Mouse (Mus musculus) small intestine, adult 2 months (tissue): ENCODE measurements at regions not wholly inside any gene's neighbourhood (a gene's known extent, or its start where the extent isn't known, plus 50 kb on each side); places are given as distances from the start of the nearest gene placed in this dataset.

Source experiments
- CTCF ChIP-seq: fragments of 200-500 bp; IDR thresholded peaks from 2 replicates; pipeline ENCODE4 v1.5.1; 2012; ENCODE audit warnings: low read depth, mild to moderate bottlenecking, control low read depth, inconsistent platforms, low read length, moderate library complexity, mixed read lengths; ENCODE audit not compliant: insufficient replicate concordance, insufficient read length; ENCODE audit errors: extremely low read depth
- POLR2A ChIP-seq: fragments of 200-500 bp; IDR thresholded peaks from 2 replicates; pipeline ENCODE4 v1.6.1; 2012; ENCODE audit warnings: low read depth, mild to moderate bottlenecking, control low read depth, inconsistent platforms, low read length, moderate library complexity

GRCm38 (mm10) chr7:37375591-37375990, 397.9 kb downstream of the Zfp536 start:
- no peak for TF ChIP-seq CTCF
- no peak for TF ChIP-seq POLR2A
